Mouse (Mus musculus) neural tube, embryonic 13.5 days (tissue): Measurements from ENCODE around the gene Hist1h3d. TPM values are rescaled to one million over a fixed set of nuclear protein-coding genes. Genes with fewer than 3 reads are reported as not detected.
"Not testable (repeated sequence)": the region's sequence is repeated elsewhere in the genome, so short reads cannot be mapped to it uniquely, and the experiment has no call there.

Experiments used
- ATAC-seq: fragments of 200-750 bp; cut with Nextera tagmentation; 2 replicates; pipeline ENCODE4 v1.8.0; 2017; ENCODE audit warnings: low read depth, mild to moderate bottlenecking, moderate TSS enrichment, moderate library complexity
- H3K27ac ChIP-seq: fragments of 300-500 bp; sonication (generic); replicated peaks from 2 replicates; pipeline ENCODE4 v1.5.1; 2015; ENCODE audit warnings: moderate library complexity, mild to moderate bottlenecking, inconsistent platforms
- H3K27me3 ChIP-seq: fragments of 300-500 bp; sonication (generic); 2 replicates; pipeline ENCODE4 v1.6.1; 2015; ENCODE audit warnings: mild to moderate bottlenecking, inconsistent platforms
- H3K36me3 ChIP-seq: fragments of 300-500 bp; sonication (generic); 2 replicates; pipeline ENCODE4 v1.6.1; 2015; ENCODE audit warnings: mild to moderate bottlenecking, inconsistent platforms
- H3K4me1 ChIP-seq: fragments of 300-500 bp; sonication (generic); replicated peaks from 2 replicates; pipeline ENCODE4 v1.6.1; 2015; ENCODE audit warnings: inconsistent platforms
- H3K4me2 ChIP-seq: fragments of 300-500 bp; sonication (generic); 2 replicates; pipeline ENCODE4 v1.6.1; 2015; ENCODE audit warnings: inconsistent platforms, mild to moderate bottlenecking, moderate library complexity
- H3K4me3 ChIP-seq: fragments of 300-500 bp; sonication (generic); 2 replicates; pipeline ENCODE4 v1.5.1; 2015; ENCODE audit warnings: mild to moderate bottlenecking, inconsistent platforms
- H3K9ac ChIP-seq: fragments of 300-500 bp; sonication (generic); 2 replicates; pipeline ENCODE4 v1.6.1; 2015; ENCODE audit warnings: moderate library complexity, mild to moderate bottlenecking, inconsistent platforms
- H3K9me3 ChIP-seq: fragments of 300-500 bp; sonication (generic); 2 replicates; pipeline ENCODE4 v1.6.1; 2016; ENCODE audit warnings: inconsistent platforms
- WGBS: fragments of 180-500 bp; shearing (Covaris S2); methylation state at CpG from one replicate; pipeline ENCODE4 v1.1.7; 2015; 5-methylcytosine and 5-hydroxymethylcytosine counted together
- polyA plus RNA-seq: library from polyadenylated mRNA; unstranded; fragments of >200 nt; fragmentation: Nextera tagmentation; extraction: Ambion mirVana; gene quantifications from 2 replicates; pipeline ENCODE4 v1.2.1, GENCODE M21; 2015

Gene Hist1h3d
- polyA plus RNA-seq, 1 experiment from 2014 or later: 2.0 TPM

- Histone ChIP-seq H3K27ac (peak overlapping the region; percentile 92), H3K9ac (peak overlapping the region; percentile 78), H3K4me3 (peak overlapping the region; percentile 48), H3K4me2 (peak overlapping the region; percentile 67)
- H3K27me3 ChIP-seq, H3K4me1 ChIP-seq, H3K36me3 ChIP-seq, H3K9me3 ChIP-seq: not testable (repeated sequence)
- ATAC-seq: peak; percentile 45
- WGBS: under 1% methylated on average over 14 of the region's 14 CpGs
Measured at GRCm38 (mm10) chr13:23544787-23545120, 30.8 kb upstream of the Hist1h3d start.

- H3K4me1 ChIP-seq: peaks cover 12% of the 10 kb centered on the region
- H3K9me3 ChIP-seq: no peaks in the 10 kb centered on the region
- H3K27me3 ChIP-seq: no peaks in the 10 kb centered on the region
- no peak overlapping the region for H3K4me3 ChIP-seq
- H3K4me2 ChIP-seq: no peak overlapping the region
- no peak overlapping the region for H3K27ac ChIP-seq
- 84% methylated on average over 5 of the region's 5 CpGs for WGBS
- no peaks in the 10 kb centered on the region for H3K36me3 ChIP-seq
- ATAC-seq: no peak
- H3K9ac ChIP-seq: no peak overlapping the region
Measured at GRCm38 (mm10) chr13:23546694-23547093, 28.9 kb upstream of the Hist1h3d start.

- H3K4me2 ChIP-seq: peak overlapping the region; percentile 65
- no peaks in the 10 kb centered on the region for H3K36me3 ChIP-seq
- peak overlapping the region; percentile 46 for H3K4me3 ChIP-seq
- ATAC-seq: no peak
- no peaks in the 10 kb centered on the region for H3K9me3 ChIP-seq
- peak overlapping the region; percentile 90 for H3K27ac ChIP-seq
- H3K4me1 ChIP-seq: peaks cover 27% of the 10 kb centered on the region
- no peaks in the 10 kb centered on the region for H3K27me3 ChIP-seq
- H3K9ac ChIP-seq: peak overlapping the region; percentile 69
- 3% methylated on average over 3 of the region's 3 CpGs for WGBS
Measured at GRCm38 (mm10) chr13:23550761-23551145, 24.8 kb upstream of the Hist1h3d start.

- peak; percentile 88 for ATAC-seq
- Histone ChIP-seq H3K4me1 (peaks cover 28% of the 10 kb centered on the region), H3K4me2 (peak within 1 kb of the TSS; percentile 65), H3K4me3 (peak within 1 kb of the TSS; percentile 46), H3K27ac (peak within 1 kb of the TSS; percentile 90), H3K9ac (peak within 1 kb of the TSS; percentile 69)
- H3K27me3 ChIP-seq, H3K36me3 ChIP-seq, H3K9me3 ChIP-seq: not testable (repeated sequence)
- under 1% methylated on average over 47 of the region's 47 CpGs for WGBS
Measured at GRCm38 (mm10) chr13:23551146-23551834, 24.3 kb upstream of the Hist1h3d start, which contains the start of gene Hist1h4f. Gene Hist1h4f, minus strand, starts transcription at chr13:23551648.

- H3K4me3 ChIP-seq: peak overlapping the region; percentile 46
- H3K36me3 ChIP-seq: no peaks in the 10 kb centered on the region
- no peak for ATAC-seq
- H3K9me3 ChIP-seq: no peaks in the 10 kb centered on the region
- 50% methylated on average over 8 of the region's 8 CpGs for WGBS
- peak overlapping the region; percentile 65 for H3K4me2 ChIP-seq
- H3K27me3 ChIP-seq: no peaks in the 10 kb centered on the region
- H3K27ac ChIP-seq: peak overlapping the region; percentile 90
- 0 out of 2 replicates have a peak overlapping the region, but pooled peaks have one; percentile 69 for H3K9ac ChIP-seq
- H3K4me1 ChIP-seq: peaks cover 36% of the 10 kb centered on the region
Measured at GRCm38 (mm10) chr13:23551931-23552914, 23.3 kb upstream of the Hist1h3d start.

- Histone ChIP-seq H3K9ac (peak within 1 kb of the TSS; percentile 82; the same call in 1 of the 2 replicates), H3K36me3 (no peaks in the 10 kb centered on the region), H3K4me2 (peak within 1 kb of the TSS; percentile 100), H3K27me3 (no peaks in the 10 kb centered on the region), H3K9me3 (no peaks in the 10 kb centered on the region), H3K4me1 (peaks cover 36% of the 10 kb centered on the region), H3K4me3 (no peak within 1 kb of the TSS), H3K27ac (peak within 1 kb of the TSS; percentile 93)
- no peak for ATAC-seq
Measured at GRCm38 (mm10) chr13:23552962-23553361, 22.6 kb upstream of the Hist1h3d start, which contains the start of gene Hist1h1d. Gene Hist1h1d, plus strand, starts transcription at chr13:23553262.

- H3K4me2 ChIP-seq: peak overlapping the region; percentile 100
- H3K9me3 ChIP-seq: no peaks in the 10 kb centered on the region
- H3K27ac ChIP-seq: peak overlapping the region; percentile 93
- 25% methylated on average over 9 of the region's 9 CpGs for WGBS
- no peaks in the 10 kb centered on the region for H3K27me3 ChIP-seq
- H3K4me1 ChIP-seq: peaks cover 36% of the 10 kb centered on the region
- H3K9ac ChIP-seq: peak overlapping the region; percentile 82
- peak overlapping the region; percentile 53 for H3K4me3 ChIP-seq
- no peak for ATAC-seq
- no peaks in the 10 kb centered on the region for H3K36me3 ChIP-seq
Measured at GRCm38 (mm10) chr13:23554393-23554792, 21.2 kb upstream of the Hist1h3d start.

- no peaks in the 10 kb centered on the region for H3K36me3 ChIP-seq
- H3K4me2 ChIP-seq: peak overlapping the region; percentile 100
- no peaks in the 10 kb centered on the region for H3K27me3 ChIP-seq
- peak overlapping the region; percentile 53 for H3K4me3 ChIP-seq
- H3K4me1 ChIP-seq: peaks cover 36% of the 10 kb centered on the region
- no peaks in the 10 kb centered on the region for H3K9me3 ChIP-seq
- H3K9ac ChIP-seq: peak overlapping the region; percentile 82
- peak overlapping the region; percentile 93 for H3K27ac ChIP-seq
- under 1% methylated on average over 54 of the region's 54 CpGs for WGBS
- ATAC-seq: peak; percentile 83
Measured at GRCm38 (mm10) chr13:23554925-23555838, 20.4 kb upstream of the Hist1h3d start.

- H3K27ac ChIP-seq: peak overlapping the region; percentile 93
- H3K36me3 ChIP-seq: no peaks in the 10 kb centered on the region
- peak overlapping the region; percentile 53 for H3K4me3 ChIP-seq
- ATAC-seq: peak; percentile 82
- WGBS: under 1% methylated on average over 18 of the region's 18 CpGs
- H3K9ac ChIP-seq: peak overlapping the region; percentile 82
- H3K27me3 ChIP-seq: no peaks in the 10 kb centered on the region
- H3K4me2 ChIP-seq: peak overlapping the region; percentile 100
- H3K4me1 ChIP-seq: peaks cover 34% of the 10 kb centered on the region
- no peaks in the 10 kb centered on the region for H3K9me3 ChIP-seq
Measured at GRCm38 (mm10) chr13:23555839-23556416, 19.6 kb upstream of the Hist1h3d start.

- Histone ChIP-seq H3K4me2 (no peak overlapping the region; the same call in 1 of the 2 replicates), H3K36me3 (no peaks in the 10 kb centered on the region), H3K4me3 (no peak overlapping the region), H3K9me3 (no peaks in the 10 kb centered on the region), H3K4me1 (peaks cover 32% of the 10 kb centered on the region), H3K27me3 (no peaks in the 10 kb centered on the region), H3K9ac (0 out of 2 replicates have a peak overlapping the region, but pooled peaks have one; percentile 13), H3K27ac (no peak overlapping the region)
- whole genome bisulfite sequencing: 81% methylated on average over 3 of the region's 3 CpGs
- no peak for ATAC-seq
Measured at GRCm38 (mm10) chr13:23556906-23557305, 18.7 kb upstream of the Hist1h3d start.

- H3K4me3 ChIP-seq, ATAC-seq, H3K9ac ChIP-seq, H3K27ac ChIP-seq, H3K27me3 ChIP-seq, H3K36me3 ChIP-seq, H3K9me3 ChIP-seq: not testable (repeated sequence)
- Histone ChIP-seq H3K4me1 (peaks cover 13% of the 10 kb centered on the region), H3K4me2 (peak overlapping the region; percentile 26; the same call in 1 of the 2 replicates)
- 22% methylated on average over 2 of the region's 2 CpGs for WGBS
Measured at GRCm38 (mm10) chr13:23560699-23561098, 14.9 kb upstream of the Hist1h3d start.
